Mouse (Mus musculus) granulocyte monocyte progenitor cell, adult 5-6 weeks (primary cell): ENCODE measurements around the gene Pitpnm1. TPM values are rescaled to one million over a fixed set of nuclear protein-coding genes. Genes with fewer than 3 reads are reported as not detected.
A peak's percentile ranks its signal among the peaks of the same experiment; 100 is the strongest.
"Not testable (repeated sequence)": the region's sequence is repeated elsewhere in the genome, so short reads cannot be mapped to it uniquely, and the experiment has no call there.

ENCODE experiments used
- ATAC-seq: replicated peaks from 2 replicates; pipeline ENCODE4 v1.8.0; 2016; ENCODE audit warnings: mild to moderate bottlenecking, moderate TSS enrichment, inconsistent platforms; ENCODE audit not compliant: poor library complexity, severe bottlenecking
- total RNA-seq, 2 experiments: library from RNA; stranded (forward) in 1 of 2; stranded (reverse) in 1 of 2; fragments of 200-712, 200-1000 nt in 1 of 2; fragments of >200 nt in 1 of 2; fragmentation: Nextera tagmentation in 1 of 2; gene quantifications; 2 replicates each; pipeline ENCODE4 v1.2.3; 2014 to 2017

Pitpnm1 gene
- total RNA-seq, 2 experiments from 2014 or later, result 11.3 to 24.3 TPM

GRCm38 (mm10) chr19:4068242-4068641 is 31.6 kb upstream of the Pitpnm1 start:
- not testable (repeated sequence) for ATAC-seq

- peak; percentile 55 for ATAC-seq
These were observed 30.9 kb upstream of the Pitpnm1 start for GRCm38 (mm10) chr19:4068717-4069410.

GRCm38 (mm10) chr19:4070311-4070710 is 29.5 kb upstream of the Pitpnm1 start:
- ATAC-seq, result no peak

- peak; percentile 86 for ATAC-seq
These were observed 29.0 kb upstream of the Pitpnm1 start for GRCm38 (mm10) chr19:4070756-4071155.

- ATAC-seq, result no peak
These were observed 28.4 kb upstream of the Pitpnm1 start for GRCm38 (mm10) chr19:4071406-4071805.

GRCm38 (mm10) chr19:4072706-4073424 is 26.9 kb upstream of the Pitpnm1 start:
- no peak for ATAC-seq

- no peak for ATAC-seq
These were observed 24.3 kb upstream of the Pitpnm1 start for GRCm38 (mm10) chr19:4075531-4075930.

- no peak for ATAC-seq
These were observed 20.2 kb upstream of the Pitpnm1 start for GRCm38 (mm10) chr19:4079594-4079993.

GRCm38 (mm10) chr19:4080511-4081009 is 19.2 kb upstream of the Pitpnm1 start:
- ATAC-seq, result 0 out of 2 replicates have a peak, but pooled peaks have one; percentile 33

GRCm38 (mm10) chr19:4081394-4081793 is 18.4 kb upstream of the Pitpnm1 start, which contains the start of gene Cabp2:
TSS of gene Cabp2 (plus strand) at chr19:4081578.
- no peak for ATAC-seq

- no peak for ATAC-seq
These were observed 17.4 kb upstream of the Pitpnm1 start for GRCm38 (mm10) chr19:4082219-4082965.

GRCm38 (mm10) chr19:4083316-4083715 is 16.5 kb upstream of the Pitpnm1 start:
- no peak for ATAC-seq

GRCm38 (mm10) chr19:4083826-4084225 is 16.0 kb upstream of the Pitpnm1 start:
- ATAC-seq, result no peak

- no peak for ATAC-seq
These were observed 14.8 kb upstream of the Pitpnm1 start for GRCm38 (mm10) chr19:4084984-4085383.

GRCm38 (mm10) chr19:4086156-4086555 is 13.6 kb upstream of the Pitpnm1 start:
- ATAC-seq, result no peak

GRCm38 (mm10) chr19:4087090-4087489 is 12.7 kb upstream of the Pitpnm1 start:
- no peak for ATAC-seq

GRCm38 (mm10) chr19:4088146-4088545 is 11.7 kb upstream of the Pitpnm1 start:
- no peak for ATAC-seq

GRCm38 (mm10) chr19:4089128-4089527 is 10.7 kb upstream of the Pitpnm1 start:
- no peak for ATAC-seq

- ATAC-seq, result peak; percentile 38; the same call in 1 of the 2 replicates
These were observed 9.4 kb upstream of the Pitpnm1 start for GRCm38 (mm10) chr19:4090446-4090845.

GRCm38 (mm10) chr19:4091383-4091782 is 8.4 kb upstream of the Pitpnm1 start:
- no peak for ATAC-seq

GRCm38 (mm10) chr19:4092750-4093149 is 7.0 kb upstream of the Pitpnm1 start:
- ATAC-seq, result no peak
